Mouse (Mus musculus) forebrain, postnatal 0 days (tissue): ENCODE results near the gene Rsg1. TPM values are rescaled to one million over a fixed set of nuclear protein-coding genes. Genes with fewer than 3 reads are reported as not detected.

ENCODE experiments used
- ATAC-seq: fragments of 200-750 bp; cut with Nextera tagmentation; 2 replicates; pipeline ENCODE4 v1.8.0; 2017; ENCODE audit warnings: mild to moderate bottlenecking, moderate library complexity
- DNase-seq: peaks from one replicate; pipeline ENCODE4 v3.0.0-alpha.2; 2015
- H3K27ac ChIP-seq: fragments of 300-500 bp; sonication (generic); 2 replicates; pipeline ENCODE4 v1.5.1; 2014; ENCODE audit warnings: low read depth, mild to moderate bottlenecking, antibody characterized with exemption, low read length, moderate library complexity, mixed read lengths
- H3K27me3 ChIP-seq: fragments of 300-500 bp; sonication (generic); 2 replicates; pipeline ENCODE4 v1.6.1; 2014; ENCODE audit warnings: mild to moderate bottlenecking, low read length, mixed read lengths; ENCODE audit not compliant: insufficient read depth
- H3K36me3 ChIP-seq: fragments of 300-500 bp; sonication (generic); 2 replicates; pipeline ENCODE4 v1.6.1; 2014; ENCODE audit warnings: mild to moderate bottlenecking, moderate library complexity; ENCODE audit not compliant: insufficient read depth
- H3K4me1 ChIP-seq: fragments of 300-500 bp; sonication (generic); 2 replicates; pipeline ENCODE4 v1.6.1; 2014; ENCODE audit warnings: antibody characterized with exemption; ENCODE audit not compliant: insufficient read depth
- H3K4me2 ChIP-seq: fragments of 300-500 bp; sonication (generic); 2 replicates; pipeline ENCODE4 v1.6.1; 2014; ENCODE audit warnings: low read depth, mild to moderate bottlenecking, moderate library complexity
- H3K4me3 ChIP-seq: fragments of 300-500 bp; sonication (generic); 2 replicates; pipeline ENCODE4 v1.5.1; 2014; ENCODE audit warnings: low read depth, low read length, mixed read lengths
- H3K9ac ChIP-seq: fragments of 300-500 bp; sonication (generic); 2 replicates; pipeline ENCODE4 v1.6.1; 2014; ENCODE audit warnings: mild to moderate bottlenecking
- H3K9me3 ChIP-seq: fragments of 300-500 bp; sonication (generic); 2 replicates; pipeline ENCODE4 v1.6.1; 2016; ENCODE audit warnings: low read length
- CTCF ChIP-seq: sonication (generic); IDR thresholded peaks from 2 replicates; pipeline ENCODE4 v1.5.1; 2016; ENCODE audit warnings: antibody characterized with exemption, control low read depth, low read depth
- WGBS: fragments of 180-500 bp; shearing (Covaris S2); extraction: QIAGEN DNeasy Blood & Tissue Kit; methylation state at CpG from one replicate; pipeline ENCODE4 v1.1.7; 2014; 5-methylcytosine and 5-hydroxymethylcytosine counted together
- polyA plus RNA-seq: library from polyadenylated mRNA; unstranded; fragments of >200 nt; fragmentation: Nextera tagmentation; extraction: Ambion mirVana; gene quantifications from 2 replicates; pipeline ENCODE4 v1.2.1, GENCODE M21; 2015
- total RNA-seq: library from RNA; depleted of rRNA; stranded (reverse); fragments of >200 nt; gene quantifications from 2 replicates; pipeline ENCODE4 v1.2.3, GENCODE M21; 2014

Gene Rsg1
- total and polyA plus RNA-seq, 2 experiments from 2014 or later: 5.2 to 6.9 TPM

- Histone ChIP-seq H3K27ac (no peak overlapping the region), H3K4me2 (no peak overlapping the region), H3K9ac (no peak overlapping the region), H3K4me1 (no peaks in the 10 kb centered on the region), H3K27me3 (no peaks in the 10 kb centered on the region), H3K9me3 (no peaks in the 10 kb centered on the region), H3K4me3 (no peak overlapping the region), H3K36me3 (peaks cover 32% of the 10 kb centered on the region)
- DNase-seq (no peak), ATAC-seq (no peak)
- TF ChIP-seq CTCF: no peak
- WGBS: 79% methylated on average over 8 of the region's 8 CpGs
Observed at GRCm38 (mm10) chr4:141180831-141181230, 32.9 kb upstream of the Rsg1 start.

- Histone ChIP-seq H3K4me3 (no peak overlapping the region), H3K9me3 (no peaks in the 10 kb centered on the region), H3K27me3 (no peaks in the 10 kb centered on the region), H3K27ac (no peak overlapping the region), H3K4me1 (no peaks in the 10 kb centered on the region), H3K4me2 (no peak overlapping the region), H3K9ac (no peak overlapping the region), H3K36me3 (peaks cover 32% of the 10 kb centered on the region)
- DNase-seq: no peak
- WGBS: 97% methylated on average over 6 of the region's 6 CpGs
- ATAC-seq: no peak
- TF ChIP-seq CTCF: no peak
Observed at GRCm38 (mm10) chr4:141181981-141182380, 31.8 kb upstream of the Rsg1 start.

GRCm38 (mm10) chr4:141183932-141184331, 29.8 kb upstream of the Rsg1 start:
- 94% methylated on average over 2 of the region's 2 CpGs for WGBS
- Histone ChIP-seq H3K9me3 (no peaks in the 10 kb centered on the region), H3K9ac (no peak overlapping the region), H3K27me3 (no peaks in the 10 kb centered on the region), H3K4me3 (no peak overlapping the region), H3K27ac (no peak overlapping the region), H3K36me3 (peaks cover 32% of the 10 kb centered on the region), H3K4me1 (no peaks in the 10 kb centered on the region), H3K4me2 (no peak overlapping the region)
- DNase-seq (no peak), ATAC-seq (no peak)
- TF ChIP-seq CTCF: no peak

- no peak overlapping the region for H3K4me3 ChIP-seq
- WGBS: 90% methylated on average over 4 of the region's 4 CpGs
- no peak for DNase-seq
- no peak for ATAC-seq
- H3K4me2 ChIP-seq: no peak overlapping the region
- no peak for TF ChIP-seq CTCF
- no peak overlapping the region for H3K9ac ChIP-seq
- H3K9me3 ChIP-seq: no peaks in the 10 kb centered on the region
- peaks cover 32% of the 10 kb centered on the region for H3K36me3 ChIP-seq
- H3K27ac ChIP-seq: no peak overlapping the region
- no peaks in the 10 kb centered on the region for H3K4me1 ChIP-seq
- no peaks in the 10 kb centered on the region for H3K27me3 ChIP-seq
Observed at GRCm38 (mm10) chr4:141184426-141184825, 29.3 kb upstream of the Rsg1 start.

GRCm38 (mm10) chr4:141186923-141187836, 26.6 kb upstream of the Rsg1 start:
- Histone ChIP-seq H3K4me3 (no peak overlapping the region), H3K36me3 (peaks cover 23% of the 10 kb centered on the region), H3K27me3 (no peaks in the 10 kb centered on the region), H3K9ac (no peak overlapping the region), H3K4me2 (no peak overlapping the region), H3K9me3 (no peaks in the 10 kb centered on the region), H3K4me1 (no peaks in the 10 kb centered on the region), H3K27ac (no peak overlapping the region)
- no peak for TF ChIP-seq CTCF
- ATAC-seq (no peak), DNase-seq (no peak)
- 83% methylated on average over 9 of the region's 9 CpGs for WGBS

- ATAC-seq (no peak), DNase-seq (no peak)
- Histone ChIP-seq H3K27ac (no peak overlapping the region), H3K36me3 (peaks cover 22% of the 10 kb centered on the region), H3K4me1 (no peaks in the 10 kb centered on the region), H3K27me3 (no peaks in the 10 kb centered on the region), H3K9ac (no peak overlapping the region), H3K4me3 (no peak overlapping the region), H3K9me3 (no peaks in the 10 kb centered on the region), H3K4me2 (no peak overlapping the region)
- no peak for TF ChIP-seq CTCF
- 92% methylated on average over 7 of the region's 7 CpGs for WGBS
Observed at GRCm38 (mm10) chr4:141191294-141191693, 22.5 kb upstream of the Rsg1 start.

- no peak for DNase-seq
- H3K4me2 ChIP-seq: no peak overlapping the region
Observed at GRCm38 (mm10) chr4:141194553-141194952, 19.2 kb upstream of the Rsg1 start.

More at GRCm38 (mm10) chr4:141194553-141194952, 19.2 kb upstream of the Rsg1 start:
- Histone ChIP-seq H3K9ac (no peak overlapping the region), H3K4me1 (no peaks in the 10 kb centered on the region), H3K27me3 (no peaks in the 10 kb centered on the region), H3K27ac (no peak overlapping the region), H3K4me3 (no peak overlapping the region), H3K36me3 (peaks cover 45% of the 10 kb centered on the region), H3K9me3 (no peaks in the 10 kb centered on the region)
- ATAC-seq: no peak
- WGBS: 95% methylated on average over 6 of the region's 6 CpGs
- no peak for TF ChIP-seq CTCF
